Mouse (Mus musculus) spleen, postnatal 10 days (tissue): ENCODE data around the gene Gm28079.
"Not testable (repeated sequence)": the region's sequence is repeated elsewhere in the genome, so short reads cannot be mapped to it uniquely, and the experiment has no call there.

ENCODE experiments used
- DNase-seq, 2 experiments: peaks; one replicate each; pipeline ENCODE4 v3.0.0; 2021 to 2022; ENCODE audit warnings: low spot score in 2 of 2

Gm28079 gene

DNA sequence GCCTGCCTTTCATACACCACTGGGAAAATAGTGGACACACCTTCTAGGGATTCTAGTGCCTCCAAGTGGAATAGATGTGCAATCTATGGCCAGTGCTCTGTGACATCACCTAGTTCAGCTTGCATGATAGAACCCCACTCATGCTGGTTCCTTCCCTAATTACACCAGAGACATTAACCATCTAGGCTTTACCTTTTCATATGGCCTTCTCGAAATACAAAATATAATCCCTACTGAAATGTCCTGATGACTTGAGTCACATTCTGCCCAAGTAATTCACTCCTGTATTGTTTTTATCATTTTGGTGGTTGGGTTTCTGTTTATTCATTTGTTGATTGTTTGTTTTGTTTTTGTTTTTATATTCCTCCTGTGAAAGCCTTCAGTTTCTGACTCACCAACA, at the start of gene Gm28079:
TSS of gene Gm28079 (minus strand) at position 101 of the 400 bp plus-strand sequence.
- not testable (repeated sequence) for DNase-seq
